Mouse (Mus musculus): ENCODE data around the gene Pou6f1. TPM values are rescaled to one million over a fixed set of nuclear protein-coding genes. Genes with fewer than 3 reads are reported as not detected.
A peak's percentile ranks its signal among the peaks of the same experiment; 100 is the strongest.
"Not testable (repeated sequence)": the region's sequence is repeated elsewhere in the genome, so short reads cannot be mapped to it uniquely, and the experiment has no call there.

Pou6f1 gene
- polyA plus RNA-seq, 1 experiment from 2014 or later = 2.6 TPM

- Histone ChIP-seq H3K9me3 (ENCODE audit: control insufficient read depth, low read length) (no peaks in the 10 kb centered on the region), H3K4me2 (replicated peaks; ENCODE audit: low read depth) (peak within 1 kb of the TSS; percentile 77), H3K4me3 (ENCODE audit: low read depth, low read length) (peak within 1 kb of the TSS; percentile 74), H3K4me1 (replicated peaks; ENCODE audit: control insufficient read depth, insufficient read depth) (peaks cover 3% of the 10 kb centered on the region), H3K9ac (ENCODE audit: low read length) (peak within 1 kb of the TSS; percentile 87), H3K27ac (replicated peaks) (peak within 1 kb of the TSS; percentile 95), H3K36me3 (ENCODE audit: control insufficient read depth, insufficient read depth, low read length) (no peaks in the 10 kb centered on the region), H3K27me3 (ENCODE audit: control insufficient read depth, insufficient read depth, low read length) (no peaks in the 10 kb centered on the region)
- DNase-seq (ENCODE audit: low spot score) (peak; percentile 97), ATAC-seq (ENCODE audit: low FRiP score, low TSS enrichment) (peak; percentile 100)
- WGBS = 1% methylated on average over 83 of the region's 84 CpGs
- TF ChIP-seq CTCF (IDR thresholded peaks at IDR 0.05; ENCODE audit: low read depth) (no peak), EP300 (optimal IDR thresholded peaks at IDR 0.05) (peak; percentile 35)
Measured at GRCm38 (mm10) chr15:100551326-100552307, 48.2 kb downstream of the Pou6f1 start, which contains the start of gene Tfcp2. Tfcp2 (minus strand) TSS chr15:100552008.

- Histone ChIP-seq H3K9ac (ENCODE audit: low read length) (no peak overlapping the region), H3K9me3 (ENCODE audit: control insufficient read depth, low read length) (no peaks in the 10 kb centered on the region), H3K36me3 (ENCODE audit: control insufficient read depth, insufficient read depth, low read length) (no peaks in the 10 kb centered on the region), H3K4me1 (replicated peaks; ENCODE audit: control insufficient read depth, insufficient read depth) (peaks cover 3% of the 10 kb centered on the region), H3K4me2 (replicated peaks; ENCODE audit: low read depth) (no peak overlapping the region), H3K27ac (replicated peaks) (no peak overlapping the region), H3K4me3 (ENCODE audit: low read depth, low read length) (no peak overlapping the region), H3K27me3 (ENCODE audit: control insufficient read depth, insufficient read depth, low read length) (no peaks in the 10 kb centered on the region)
- WGBS = 89% methylated on average over 4 of the region's 4 CpGs
- ATAC-seq (ENCODE audit: low FRiP score, low TSS enrichment) (no peak), DNase-seq (ENCODE audit: low spot score) (no peak)
- TF ChIP-seq CTCF (IDR thresholded peaks at IDR 0.05; ENCODE audit: low read depth) (peak; percentile 35), EP300 (optimal IDR thresholded peaks at IDR 0.05) (no peak)
Measured at GRCm38 (mm10) chr15:100550280-100550679, 49.5 kb downstream of the Pou6f1 start.

GRCm38 (mm10) chr15:100543651-100544030, 56.1 kb downstream of the Pou6f1 start:
- not testable (repeated sequence) for ATAC-seq (ENCODE audit: low FRiP score, low TSS enrichment); H3K4me3 ChIP-seq (ENCODE audit: low read depth, low read length); DNase-seq (ENCODE audit: low spot score); H3K4me1 ChIP-seq (replicated peaks; ENCODE audit: control insufficient read depth, insufficient read depth); H3K4me2 ChIP-seq (replicated peaks; ENCODE audit: low read depth); H3K9ac ChIP-seq (ENCODE audit: low read length); H3K36me3 ChIP-seq (ENCODE audit: control insufficient read depth, insufficient read depth, low read length); H3K9me3 ChIP-seq (ENCODE audit: control insufficient read depth, low read length); H3K27ac ChIP-seq (replicated peaks); H3K27me3 ChIP-seq (ENCODE audit: control insufficient read depth, insufficient read depth, low read length)
- over 99% methylated on average over 14 of the region's 14 CpGs for WGBS

- H3K4me3 ChIP-seq (ENCODE audit: low read depth, low read length); DNase-seq (ENCODE audit: low spot score); H3K27me3 ChIP-seq (ENCODE audit: control insufficient read depth, insufficient read depth, low read length); H3K4me1 ChIP-seq (replicated peaks; ENCODE audit: control insufficient read depth, insufficient read depth); H3K4me2 ChIP-seq (replicated peaks; ENCODE audit: low read depth); H3K9ac ChIP-seq (ENCODE audit: low read length); H3K36me3 ChIP-seq (ENCODE audit: control insufficient read depth, insufficient read depth, low read length); H3K27ac ChIP-seq (replicated peaks); ATAC-seq (ENCODE audit: low FRiP score, low TSS enrichment); H3K9me3 ChIP-seq (ENCODE audit: control insufficient read depth, low read length): not testable (repeated sequence)
- WGBS = 97% methylated on average over 24 of the region's 28 CpGs
Measured at GRCm38 (mm10) chr15:100542876-100543650, 56.7 kb downstream of the Pou6f1 start.

- ATAC-seq (ENCODE audit: low FRiP score, low TSS enrichment) = no peak
- Histone ChIP-seq H3K9ac (ENCODE audit: low read length) (no peak overlapping the region), H3K9me3 (ENCODE audit: control insufficient read depth, low read length) (no peaks in the 10 kb centered on the region), H3K4me2 (replicated peaks; ENCODE audit: low read depth) (no peak overlapping the region), H3K36me3 (ENCODE audit: control insufficient read depth, insufficient read depth, low read length) (no peaks in the 10 kb centered on the region), H3K4me1 (replicated peaks; ENCODE audit: control insufficient read depth, insufficient read depth) (no peaks in the 10 kb centered on the region), H3K4me3 (ENCODE audit: low read depth, low read length) (no peak overlapping the region), H3K27me3 (ENCODE audit: control insufficient read depth, insufficient read depth, low read length) (no peaks in the 10 kb centered on the region), H3K27ac (replicated peaks) (no peak overlapping the region)
- DNase-seq (ENCODE audit: low spot score) = no peak
- 71% methylated on average over 4 of the region's 4 CpGs for WGBS
- TF ChIP-seq EP300 (optimal IDR thresholded peaks at IDR 0.05) (no peak), CTCF (IDR thresholded peaks at IDR 0.05; ENCODE audit: low read depth) (no peak)
Measured at GRCm38 (mm10) chr15:100541426-100541825, 58.4 kb downstream of the Pou6f1 start.

- not testable (repeated sequence) for ATAC-seq (ENCODE audit: low FRiP score, low TSS enrichment); H3K27ac ChIP-seq (replicated peaks); H3K4me1 ChIP-seq (replicated peaks; ENCODE audit: control insufficient read depth, insufficient read depth); H3K36me3 ChIP-seq (ENCODE audit: control insufficient read depth, insufficient read depth, low read length); H3K4me3 ChIP-seq (ENCODE audit: low read depth, low read length); H3K27me3 ChIP-seq (ENCODE audit: control insufficient read depth, insufficient read depth, low read length); H3K9ac ChIP-seq (ENCODE audit: low read length); H3K9me3 ChIP-seq (ENCODE audit: control insufficient read depth, low read length); H3K4me2 ChIP-seq (replicated peaks; ENCODE audit: low read depth); DNase-seq (ENCODE audit: low spot score)
- WGBS = 50% methylated on average over 1 of the region's 1 CpGs
Measured at GRCm38 (mm10) chr15:100541001-100541400, 58.8 kb downstream of the Pou6f1 start.

Data from stomach, postnatal 0 days (tissue).